Mouse (Mus musculus) c-Kit-positive CD71-positive TER-119-negative erythroid progenitor cells, embryonic 14.5 days (primary cell): Measurements from ENCODE around the gene Sccpdh.
"Not testable (repeated sequence)": the region's sequence is repeated elsewhere in the genome, so short reads cannot be mapped to it uniquely, and the experiment has no call there.

Experiments
- DNase-seq: peaks from one replicate; pipeline ENCODE4 v3.0.0-alpha.2; 2013; ENCODE audit warnings: low read depth

Gene Sccpdh

GRCm38 (mm10) chr1:179668836-179669537, 977 bp downstream of the Sccpdh start:
- DNase-seq: no peak

GRCm38 (mm10) chr1:179674355-179674754, 6.3 kb downstream of the Sccpdh start:
- no peak for DNase-seq

- DNase-seq: no peak
Observed at GRCm38 (mm10) chr1:179677031-179677430, 9.0 kb downstream of the Sccpdh start.

GRCm38 (mm10) chr1:179679326-179679725, 11.3 kb downstream of the Sccpdh start:
- no peak for DNase-seq

- not testable (repeated sequence) for DNase-seq
Observed at GRCm38 (mm10) chr1:179682753-179683152, 14.7 kb downstream of the Sccpdh start.

- DNase-seq: no peak
Observed at GRCm38 (mm10) chr1:179686348-179686747, 18.3 kb downstream of the Sccpdh start.

GRCm38 (mm10) chr1:179686781-179687180, 18.8 kb downstream of the Sccpdh start:
- no peak for DNase-seq

GRCm38 (mm10) chr1:179687305-179687704, 19.3 kb downstream of the Sccpdh start:
- DNase-seq: no peak

GRCm38 (mm10) chr1:179687966-179688365, 20.0 kb downstream of the Sccpdh start:
- no peak for DNase-seq

GRCm38 (mm10) chr1:179688415-179688814, 20.4 kb downstream of the Sccpdh start:
- no peak for DNase-seq

GRCm38 (mm10) chr1:179688914-179689313, 20.9 kb downstream of the Sccpdh start:
- DNase-seq: no peak

GRCm38 (mm10) chr1:179689479-179689878, 21.5 kb downstream of the Sccpdh start:
- no peak for DNase-seq

- DNase-seq: no peak
Observed at GRCm38 (mm10) chr1:179704150-179704549, 36.1 kb downstream of the Sccpdh start.

- no peak for DNase-seq
Observed at GRCm38 (mm10) chr1:179705154-179705553, 37.1 kb downstream of the Sccpdh start.

- no peak for DNase-seq
Observed at GRCm38 (mm10) chr1:179709390-179709789, 41.4 kb downstream of the Sccpdh start.

- DNase-seq: no peak
Observed at GRCm38 (mm10) chr1:179710739-179711138, 42.7 kb downstream of the Sccpdh start.

GRCm38 (mm10) chr1:179712658-179713057, 44.6 kb downstream of the Sccpdh start:
- no peak for DNase-seq

GRCm38 (mm10) chr1:179713367-179713766, 45.4 kb downstream of the Sccpdh start:
- no peak for DNase-seq

GRCm38 (mm10) chr1:179715289-179715688, 47.3 kb downstream of the Sccpdh start:
- DNase-seq: not testable (repeated sequence)

- no peak for DNase-seq
Observed at GRCm38 (mm10) chr1:179715786-179716185, 47.8 kb downstream of the Sccpdh start.

GRCm38 (mm10) chr1:179722811-179723469, 54.9 kb downstream of the Sccpdh start:
- no peak for DNase-seq

GRCm38 (mm10) chr1:179728661-179729060, 60.7 kb downstream of the Sccpdh start:
- no peak for DNase-seq

GRCm38 (mm10) chr1:179731391-179731790, 63.4 kb downstream of the Sccpdh start:
- no peak for DNase-seq
